Mouse (Mus musculus) kidney, postnatal 0 days (tissue): ENCODE results near the gene Sept9. TPM values are rescaled to one million over a fixed set of nuclear protein-coding genes. Genes with fewer than 3 reads are reported as not detected.

Experiments
- ATAC-seq: fragments of 200-750 bp; cut with Nextera tagmentation; replicated peaks from 2 replicates; pipeline ENCODE4 v1.8.0; 2017; ENCODE audit warnings: low read depth, moderate number of reproducible peaks, moderate TSS enrichment, moderate library complexity; ENCODE audit not compliant: low FRiP score
- DNase-seq: peaks from one replicate; pipeline ENCODE4 v3.0.0-alpha.2; 2016; ENCODE audit warnings: low spot score
- H3K27ac ChIP-seq: fragments of 300-500 bp; sonication (generic); 2 replicates; pipeline ENCODE4 v1.5.1; 2014; ENCODE audit warnings: mild to moderate bottlenecking
- H3K27me3 ChIP-seq: fragments of 300-500 bp; sonication (generic); 2 replicates; pipeline ENCODE4 v1.6.1; 2014; ENCODE audit warnings: low read length, mixed read lengths; ENCODE audit not compliant: insufficient read depth
- H3K36me3 ChIP-seq: fragments of 300-500 bp; sonication (generic); 2 replicates; pipeline ENCODE4 v1.6.1; 2014; ENCODE audit warnings: low read length, mixed read lengths; ENCODE audit not compliant: insufficient read depth
- H3K4me1 ChIP-seq: fragments of 300-500 bp; sonication (generic); replicated peaks from 2 replicates; pipeline ENCODE4 v1.6.1; 2014; ENCODE audit warnings: antibody characterized with exemption, low read length, mixed read lengths; ENCODE audit not compliant: insufficient read depth
- H3K4me2 ChIP-seq: fragments of 300-500 bp; sonication (generic); 2 replicates; pipeline ENCODE4 v1.6.1; 2014; ENCODE audit warnings: mild to moderate bottlenecking, low read length, moderate library complexity, mixed read lengths
- H3K4me3 ChIP-seq: fragments of 300-500 bp; sonication (generic); replicated peaks from 2 replicates; pipeline ENCODE4 v1.5.1; 2014; ENCODE audit warnings: low read depth, low read length
- H3K9ac ChIP-seq: fragments of 300-500 bp; sonication (generic); 2 replicates; pipeline ENCODE4 v1.6.1; 2014; ENCODE audit warnings: low read depth, low read length
- H3K9me3 ChIP-seq: fragments of 300-500 bp; sonication (generic); replicated peaks from 2 replicates; pipeline ENCODE4 v1.6.1; 2016; ENCODE audit warnings: low read length, inconsistent platforms, mixed read lengths
- CTCF ChIP-seq: IDR thresholded peaks from 2 replicates; pipeline ENCODE4 v1.5.1; 2016; ENCODE audit warnings: antibody characterized with exemption, low read depth, mild to moderate bottlenecking, moderate library complexity
- WGBS: fragments of 180-500 bp; shearing (Covaris S2); extraction: QIAGEN DNeasy Blood & Tissue Kit; methylation state at CpG from one replicate; pipeline ENCODE4 v1.1.7; 2014; 5-methylcytosine and 5-hydroxymethylcytosine counted together
- polyA plus RNA-seq: library from polyadenylated mRNA; unstranded; fragments of >200 nt; fragmentation: Nextera tagmentation; extraction: Ambion mirVana; gene quantifications from 2 replicates; pipeline ENCODE4 v1.2.1, GENCODE M21; 2015

Sept9 gene
- polyA plus RNA-seq, 1 experiment from 2014 or later: 71.2 TPM

DNA sequence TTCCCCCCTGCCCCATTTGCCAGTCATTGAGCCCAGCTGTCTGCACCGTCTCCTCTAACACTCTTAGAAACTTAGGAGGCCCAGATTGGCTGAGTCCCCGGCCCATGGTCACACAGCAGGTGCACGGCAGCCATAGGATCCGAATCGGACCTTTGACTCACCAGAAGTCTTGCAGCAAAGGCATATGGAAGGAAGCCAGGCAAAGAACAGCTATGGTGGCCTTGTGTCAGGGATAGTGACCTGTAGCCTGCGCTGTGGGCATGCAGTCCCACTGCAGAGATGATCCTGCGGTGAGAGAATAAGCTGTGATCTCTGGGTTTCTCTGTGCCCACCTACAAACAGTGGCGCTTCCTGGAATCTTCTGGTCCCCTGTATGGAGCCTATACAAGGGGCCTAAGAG, 115.1 kb downstream of the Sept9 start:
- ATAC-seq (no peak), DNase-seq (no peak)
- Histone ChIP-seq H3K27ac (0 out of 2 replicates have a peak overlapping the region, but pooled peaks have one; percentile 25), H3K36me3 (no peaks in the 10 kb centered on the region), H3K4me2 (no peak overlapping the region), H3K4me3 (no peak overlapping the region), H3K9me3 (no peaks in the 10 kb centered on the region), H3K27me3 (no peaks in the 10 kb centered on the region), H3K4me1 (peaks cover 81% of the 10 kb centered on the region), H3K9ac (no peak overlapping the region)
- no peak for TF ChIP-seq CTCF
- 88% methylated on average over 8 of the region's 8 CpGs for WGBS

DNA sequence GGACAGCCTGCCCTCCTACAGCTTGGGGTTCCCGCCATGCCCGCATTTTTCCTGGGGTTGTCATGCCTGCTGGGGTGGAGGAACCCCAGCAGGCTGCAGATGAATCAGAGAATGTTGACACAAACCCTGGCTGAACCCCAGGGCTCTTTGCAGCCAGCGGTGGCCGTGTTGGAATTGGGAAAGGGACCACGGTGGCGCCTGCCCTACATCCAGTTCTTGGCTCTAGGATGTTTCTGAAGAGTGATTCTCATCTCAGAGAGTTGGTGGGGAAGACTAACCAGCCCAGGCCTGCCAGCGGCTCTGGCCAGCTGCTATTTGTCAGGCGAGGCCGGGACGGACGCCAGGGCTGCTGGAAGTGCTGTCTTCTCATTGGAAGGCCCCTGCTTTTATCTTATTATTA, 115.8 kb downstream of the Sept9 start:
- DNase-seq: peak; percentile 37
- H3K27me3 ChIP-seq: no peaks in the 10 kb centered on the region
- no peak overlapping the region for H3K9ac ChIP-seq
- H3K4me2 ChIP-seq: no peak overlapping the region
- H3K27ac ChIP-seq: peak overlapping the region; percentile 25; the same call in 1 of the 2 replicates
- H3K36me3 ChIP-seq: no peaks in the 10 kb centered on the region
- H3K4me3 ChIP-seq: no peak overlapping the region
- H3K9me3 ChIP-seq: no peaks in the 10 kb centered on the region
- 60% methylated on average over 11 of the region's 11 CpGs for WGBS
- TF ChIP-seq CTCF: no peak
- no peak for ATAC-seq
- H3K4me1 ChIP-seq: peaks cover 80% of the 10 kb centered on the region

DNA sequence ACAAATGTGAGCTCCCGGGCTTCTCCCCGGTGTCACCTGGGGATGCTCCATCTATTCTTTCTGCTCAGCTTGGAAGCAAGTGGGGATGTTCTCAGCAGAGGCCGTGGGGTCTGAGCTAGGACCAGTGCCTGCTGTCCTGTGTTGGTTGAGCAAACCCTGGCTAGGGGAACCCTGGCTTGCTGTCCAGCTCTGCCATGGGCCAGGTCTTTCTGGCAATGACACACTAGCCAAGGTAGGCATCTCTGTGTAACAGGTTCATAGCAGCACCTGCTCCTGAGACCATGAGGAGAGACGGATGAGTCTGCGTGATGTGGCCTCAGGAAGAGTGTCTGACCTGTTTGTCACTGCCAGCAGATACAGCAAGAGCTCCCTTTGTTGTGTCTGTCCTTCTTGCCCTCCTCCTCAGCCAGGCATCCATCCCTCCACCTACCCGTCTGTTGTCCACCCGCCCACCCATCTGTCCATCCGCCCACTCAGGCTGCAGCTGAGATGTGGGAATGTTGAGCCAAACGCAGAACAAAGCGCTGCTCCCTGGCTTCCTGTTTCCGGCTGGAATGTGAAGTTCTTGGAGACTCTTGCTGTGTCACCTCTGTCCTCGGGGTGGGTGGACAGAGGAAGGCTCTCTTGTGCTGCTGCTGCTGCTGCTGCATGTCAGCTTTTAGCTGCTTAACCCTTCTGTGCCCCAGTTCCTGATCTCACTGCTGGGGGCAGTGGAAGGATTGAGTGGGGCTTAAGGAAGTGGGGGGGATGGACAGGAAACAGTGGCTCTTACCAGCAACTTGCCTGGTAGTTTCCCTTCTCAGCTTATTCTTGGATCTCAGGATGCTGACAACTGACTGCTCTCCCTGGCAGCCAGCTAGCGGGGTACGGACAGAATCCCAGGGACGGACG, 117.2 kb downstream of the Sept9 start:
- H3K9ac ChIP-seq: peak overlapping the region; percentile 32; the same call in 1 of the 2 replicates
- DNase-seq: peak; percentile 87
- WGBS: 30% methylated on average over 16 of the region's 16 CpGs

DNA sequence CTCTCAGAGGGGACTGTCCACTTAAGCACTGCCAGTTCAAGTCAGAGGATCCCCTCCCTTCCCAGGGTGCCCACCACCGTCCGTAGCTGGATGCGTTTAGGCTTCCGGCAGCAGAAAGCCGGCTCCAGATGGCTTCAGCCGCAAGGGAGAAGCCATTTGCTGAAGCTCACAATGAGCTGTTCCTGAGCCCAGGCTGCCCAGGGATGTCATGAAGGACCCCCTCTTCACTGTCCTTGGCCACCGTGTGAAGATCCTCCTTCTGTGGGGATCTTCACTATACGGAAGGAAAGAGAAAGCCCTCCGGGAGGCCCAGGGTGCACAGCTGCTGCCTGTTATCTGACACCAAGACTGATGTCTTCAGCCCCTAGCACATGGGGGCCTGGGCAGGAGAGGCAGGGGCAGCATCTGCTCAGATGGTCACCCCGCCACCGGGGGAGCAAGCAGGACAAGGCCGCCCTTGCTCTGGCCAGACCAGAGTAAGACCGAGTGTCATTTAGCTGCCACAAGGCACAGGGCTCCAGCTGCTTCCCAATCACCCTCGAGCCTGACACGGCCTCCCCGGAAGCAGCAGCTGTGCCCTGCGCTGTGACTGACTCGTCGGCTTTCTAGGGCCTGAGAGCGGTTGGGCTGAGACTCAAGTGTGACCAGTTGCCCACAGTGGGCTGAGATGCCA, 118.1 kb downstream of the Sept9 start:
- Histone ChIP-seq H3K36me3 (no peaks in the 10 kb centered on the region), H3K9me3 (no peaks in the 10 kb centered on the region), H3K27me3 (no peaks in the 10 kb centered on the region), H3K27ac (peak overlapping the region; percentile 88), H3K4me2 (peak overlapping the region; percentile 36), H3K4me3 (no peak overlapping the region), H3K4me1 (peaks cover 63% of the 10 kb centered on the region), H3K9ac (peak overlapping the region; percentile 32; the same call in 1 of the 2 replicates)
- 7% methylated on average over 20 of the region's 20 CpGs for WGBS
- ATAC-seq (no peak), DNase-seq (peak; percentile 52)
- TF ChIP-seq CTCF: no peak

More for the DNA sequence above, 117.2 kb downstream of the Sept9 start:
- Histone ChIP-seq H3K27ac (peak overlapping the region; percentile 88), H3K4me3 (no peak overlapping the region), H3K9me3 (no peaks in the 10 kb centered on the region), H3K4me2 (peak overlapping the region; percentile 36), H3K27me3 (no peaks in the 10 kb centered on the region), H3K36me3 (no peaks in the 10 kb centered on the region), H3K4me1 (peaks cover 71% of the 10 kb centered on the region)
- ATAC-seq: no peak
- TF ChIP-seq CTCF: no peak

DNA sequence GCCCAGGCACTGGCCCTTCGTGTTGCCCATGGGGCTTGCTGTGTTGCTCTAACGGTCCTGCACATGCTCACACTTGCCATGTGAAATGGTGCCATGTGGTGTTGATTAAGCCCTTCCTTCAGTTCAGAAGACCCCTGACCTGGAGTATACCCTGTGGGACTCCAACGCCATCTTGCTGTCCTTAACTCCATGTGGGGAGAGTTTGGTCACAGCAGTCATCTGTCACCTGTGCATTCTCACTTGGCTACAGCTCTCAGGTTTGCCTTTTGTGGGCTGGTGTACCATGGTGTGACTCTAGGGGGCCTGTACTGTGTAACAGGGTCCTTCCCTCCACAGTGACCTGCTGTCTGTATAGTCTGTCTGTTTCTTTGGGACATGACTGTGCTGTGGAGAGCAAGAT, 118.7 kb downstream of the Sept9 start:
- no peaks in the 10 kb centered on the region for H3K9me3 ChIP-seq
- no peak for ATAC-seq
- H3K4me3 ChIP-seq: no peak overlapping the region
- TF ChIP-seq CTCF: peak; percentile 27; the same call in 1 of the 2 replicates
- H3K27ac ChIP-seq: peak overlapping the region; percentile 88
- H3K27me3 ChIP-seq: no peaks in the 10 kb centered on the region
- 41% methylated on average over 3 of the region's 3 CpGs for whole genome bisulfite sequencing
- no peaks in the 10 kb centered on the region for H3K36me3 ChIP-seq
- H3K4me1 ChIP-seq: peaks cover 56% of the 10 kb centered on the region
- no peak for DNase-seq
- no peak overlapping the region for H3K9ac ChIP-seq
- H3K4me2 ChIP-seq: no peak overlapping the region

DNA sequence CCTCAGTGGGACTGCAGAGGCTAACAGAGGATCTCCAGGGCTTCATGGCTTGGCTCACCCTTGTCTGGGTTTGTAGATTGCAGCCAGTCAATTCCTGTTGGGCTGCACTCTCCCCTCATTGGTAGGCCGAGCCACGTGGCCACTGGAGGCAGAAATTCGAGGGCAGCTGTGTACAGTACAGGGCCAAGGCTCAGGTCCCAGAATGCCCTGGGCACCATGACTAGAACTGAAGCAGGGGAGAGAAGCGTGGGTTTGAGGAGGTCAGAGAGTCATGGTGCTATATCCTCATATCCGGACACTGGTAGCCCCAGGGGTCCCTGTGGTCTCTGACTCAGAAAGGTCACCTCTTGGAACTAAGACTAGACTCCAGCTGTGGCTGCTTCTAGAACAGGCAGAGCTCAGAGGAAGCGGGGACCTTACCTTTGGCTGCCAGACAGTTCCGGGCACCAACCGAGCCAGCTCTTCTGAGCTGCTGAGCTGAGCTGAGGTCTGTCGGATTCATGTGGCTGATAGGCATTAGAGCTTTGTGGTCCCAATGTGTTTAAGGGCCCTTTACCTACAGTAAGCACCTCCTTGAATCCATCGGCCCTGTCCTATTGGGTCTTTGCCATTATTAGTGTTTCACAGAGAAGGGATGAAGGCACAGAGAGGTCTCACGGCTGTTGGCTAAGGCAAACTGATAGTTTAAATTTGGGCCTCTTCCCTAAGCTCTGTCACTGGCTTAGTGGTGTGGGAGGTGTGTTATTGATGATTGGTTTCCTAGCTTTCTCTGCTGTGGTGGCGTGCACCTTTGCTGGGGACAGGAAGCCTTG, 119.5 kb downstream of the Sept9 start:
- 47% methylated on average over 12 of the region's 12 CpGs for WGBS
- ATAC-seq: peak; percentile 47; the same call in 1 of the 2 replicates
- Histone ChIP-seq H3K27me3 (no peaks in the 10 kb centered on the region), H3K4me3 (no peak overlapping the region), H3K36me3 (no peaks in the 10 kb centered on the region), H3K27ac (peak overlapping the region; percentile 88), H3K4me1 (peaks cover 52% of the 10 kb centered on the region), H3K4me2 (no peak overlapping the region), H3K9ac (no peak overlapping the region), H3K9me3 (no peaks in the 10 kb centered on the region)
- no peak for TF ChIP-seq CTCF
- DNase-seq: peak; percentile 38
